Mouse (Mus musculus) myocyte (in vitro differentiated cells): ENCODE results near the gene Tmem203.

Source experiments
- CEBPB ChIP-seq: IDR thresholded peaks from 2 replicates; pipeline ENCODE4 v1.6.1; 2011; ENCODE audit warnings: mild to moderate bottlenecking, moderate library complexity; ENCODE audit not compliant: poor library complexity, insufficient read depth, severe bottlenecking
- E2F4 ChIP-seq: IDR thresholded peaks from one replicate; pipeline ENCODE4 v1.6.1; 2011; ENCODE audit warnings: mild to moderate bottlenecking, control low read depth, moderate library complexity; ENCODE audit not compliant: insufficient read depth
- MAX ChIP-seq: IDR thresholded peaks from one replicate; pipeline ENCODE4 v1.6.1; 2011; ENCODE audit warnings: low read depth, mild to moderate bottlenecking, control low read depth
- POLR2A ChIP-seq: IDR thresholded peaks from one replicate; pipeline ENCODE4 v1.6.1; 2011; ENCODE audit warnings: low read depth, mild to moderate bottlenecking, control low read depth, moderate library complexity; ENCODE audit not compliant: insufficient read length
- SRF ChIP-seq: IDR thresholded peaks from one replicate; pipeline ENCODE4 v1.6.1; 2011; ENCODE audit warnings: low read depth; ENCODE audit not compliant: control insufficient read depth, insufficient read length
- TCF12 ChIP-seq: IDR thresholded peaks from one replicate; pipeline ENCODE4 v1.6.1; 2011; ENCODE audit warnings: mild to moderate bottlenecking, control low read depth; ENCODE audit not compliant: poor library complexity, insufficient read depth, severe bottlenecking
- USF1 ChIP-seq: IDR thresholded peaks from one replicate; pipeline ENCODE4 v1.6.1; 2011; ENCODE audit warnings: low read depth, mild to moderate bottlenecking, control low read depth, moderate library complexity

- TF ChIP-seq POLR2A (no peak), SRF (no peak), E2F4 (no peak), CEBPB (no peak), TCF12 (no peak), MAX (no peak), USF1 (no peak)
These were observed 24.2 kb upstream of the Tmem203 start for GRCm38 (mm10) chr2:25231038-25231437.
